Mouse (Mus musculus) ES-E14 (cell line): ENCODE data around the gene Wars.

Source experiments
- CHD2 ChIP-seq: IDR thresholded peaks from 2 replicates; pipeline ENCODE4 v1.6.1; 2014; ENCODE audit warnings: mild to moderate bottlenecking, low read depth, low read length, inconsistent platforms
- MAFK ChIP-seq: IDR thresholded peaks from 2 replicates; pipeline ENCODE4 v1.6.1; 2014; ENCODE audit warnings: mild to moderate bottlenecking, low read depth, low read length, inconsistent platforms; ENCODE audit not compliant: insufficient read depth
- ZC3H11A ChIP-seq: IDR thresholded peaks from 2 replicates; pipeline ENCODE4 v1.6.1; 2012; ENCODE audit warnings: low read depth, mild to moderate bottlenecking, inconsistent platforms, low read length, borderline replicate concordance
- ZNF384 ChIP-seq: IDR thresholded peaks from 2 replicates; pipeline ENCODE4 v1.6.1; 2012; ENCODE audit warnings: low read depth, low read length, inconsistent platforms

DNA sequence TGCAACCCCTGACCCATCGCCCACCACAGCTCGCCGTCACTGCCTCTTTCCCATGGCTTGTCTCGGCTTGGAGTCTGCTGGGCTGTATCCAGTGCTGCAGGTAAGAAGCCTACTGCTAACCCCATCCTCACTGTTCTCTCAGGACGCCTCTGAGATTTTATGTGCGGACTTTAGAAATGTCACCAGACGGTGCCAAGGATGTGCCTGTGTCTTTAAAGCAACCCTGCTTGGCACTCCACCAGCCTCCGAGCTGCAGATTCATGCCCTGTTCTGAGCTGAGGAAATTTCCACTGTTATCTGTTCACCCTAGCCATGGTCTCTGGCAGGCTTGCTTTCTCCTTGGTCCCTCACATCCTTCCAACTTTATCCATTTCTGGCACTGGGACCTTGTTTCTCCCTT lies 61.1 kb downstream of the Wars start:
- TF ChIP-seq ZC3H11A (no peak), ZNF384 (no peak), CHD2 (no peak), MAFK (no peak)
